Mouse (Mus musculus) hindbrain, embryonic 16.5 days (tissue): ENCODE measurements around the gene Hbs1l. TPM values are rescaled to one million over a fixed set of nuclear protein-coding genes. Genes with fewer than 3 reads are reported as not detected.

Experiments
- polyA plus RNA-seq: library from polyadenylated mRNA; unstranded; fragments of >200 nt; fragmentation: Nextera tagmentation; extraction: Ambion mirVana; gene quantifications from 2 replicates; pipeline ENCODE4 v1.2.1, GENCODE M21; 2015

The Hbs1l gene
- polyA plus RNA-seq, 1 experiment from 2014 or later = 88.1 TPM

Other genes starting within 250 kb of the Hbs1l start
- 2.4 and 2.5 TPM in 2 replicates for gene Myb, start 135.0 kb upstream of the Hbs1l start, polyA plus RNA-seq
- 0.15 TPM in 1 of 2 replicates, not detected in the other for gene Aldh8a1, start 81.3 kb downstream of the Hbs1l start, polyA plus RNA-seq